Mouse (Mus musculus): Measurements from ENCODE around the gene Txlna.
A peak's percentile ranks its signal among the peaks of the same experiment; 100 is the strongest.

Gene Txlna

DNA sequence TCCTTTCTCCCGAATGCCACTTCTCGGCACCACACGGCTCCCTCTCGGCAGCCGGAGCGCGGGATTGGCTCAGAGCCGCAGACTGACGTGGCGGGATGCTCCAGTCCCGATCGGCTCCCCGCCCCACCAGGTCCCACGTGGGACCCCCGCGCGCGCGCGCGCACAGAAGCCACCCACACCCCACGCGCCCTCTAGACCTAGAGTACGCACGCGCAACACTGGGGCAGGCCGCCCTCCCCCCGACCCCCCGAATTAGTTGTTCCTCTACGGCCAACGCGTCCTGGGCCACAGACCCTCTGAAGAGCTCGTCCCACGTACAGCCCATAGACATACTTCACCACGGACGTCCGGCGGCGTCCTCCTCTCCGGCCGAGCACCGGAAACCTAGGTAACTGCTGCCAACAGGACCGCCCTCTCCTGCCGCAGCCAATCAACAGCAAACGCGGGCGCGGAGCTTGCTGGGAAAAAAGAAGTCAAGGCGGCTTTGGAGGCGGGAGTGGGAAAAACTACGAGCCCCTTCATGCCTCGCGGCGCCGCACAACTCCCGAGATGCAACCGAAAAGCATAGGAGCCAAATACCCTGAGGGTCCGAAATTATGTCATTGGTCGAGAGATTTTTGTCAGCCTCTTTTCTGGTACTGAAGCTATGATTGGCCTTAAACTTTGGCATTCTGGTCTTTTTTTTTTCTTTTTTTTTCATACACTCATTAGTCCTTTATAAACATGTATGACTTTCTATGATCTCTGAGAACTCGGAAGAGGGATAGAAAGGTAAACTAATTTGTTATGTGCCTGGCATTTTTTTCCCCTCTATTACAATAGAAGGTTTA lies at the start of gene Txlna:
Gene Txlna (minus strand): TSS at position 428 of the 830 bp plus-strand sequence.
- peak; percentile 96 for DNase-seq (ENCODE audit: extremely low spot score, low spot score)

GRCm38 (mm10) chr4:129684531-129684930 lies 43.7 kb upstream of the Txlna start:
- DNase-seq (ENCODE audit: extremely low spot score, low spot score), result no peak

- no peak for DNase-seq (ENCODE audit: extremely low spot score, low spot score)
Observed at GRCm38 (mm10) chr4:129683901-129684493, 43.1 kb upstream of the Txlna start.

DNA sequence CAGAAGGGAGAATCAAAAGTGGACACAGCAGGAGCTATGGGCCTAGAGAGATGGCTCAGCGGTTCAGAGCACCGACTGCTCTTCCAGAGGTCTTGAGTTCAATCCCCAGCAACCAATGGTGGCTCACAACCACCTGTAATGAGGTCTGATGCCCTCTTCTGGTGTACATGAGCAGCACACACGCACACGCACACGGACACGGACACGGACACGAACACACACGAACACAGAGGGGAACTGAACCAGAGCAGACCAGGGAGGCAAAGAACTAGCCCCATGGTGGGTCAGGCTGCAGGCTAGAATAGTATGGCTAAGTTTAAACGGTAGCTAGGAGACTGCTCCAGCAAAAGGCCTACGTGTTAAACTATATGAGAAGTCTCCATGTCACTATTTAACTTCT lies 41.0 kb upstream of the Txlna start:
- DNase-seq (ENCODE audit: extremely low spot score, low spot score), result no peak

- no peak for DNase-seq (ENCODE audit: extremely low spot score, low spot score)
Observed at GRCm38 (mm10) chr4:129672878-129673449, 32.1 kb upstream of the Txlna start.

GRCm38 (mm10) chr4:129672083-129672877 lies 31.4 kb upstream of the Txlna start, which contains the start of gene Kpna6:
Gene Kpna6, minus strand, starts transcription at chr4:129672767.
- DNase-seq (ENCODE audit: extremely low spot score, low spot score), result peak; percentile 93

GRCm38 (mm10) chr4:129671491-129672082 lies 30.7 kb upstream of the Txlna start:
- DNase-seq (ENCODE audit: extremely low spot score, low spot score), result peak; percentile 51

- DNase-seq (ENCODE audit: extremely low spot score, low spot score), result no peak
Observed at GRCm38 (mm10) chr4:129662255-129662813, 21.5 kb upstream of the Txlna start.

- DNase-seq (ENCODE audit: extremely low spot score, low spot score), result no peak
Observed at GRCm38 (mm10) chr4:129661584-129661983, 20.7 kb upstream of the Txlna start.

DNA sequence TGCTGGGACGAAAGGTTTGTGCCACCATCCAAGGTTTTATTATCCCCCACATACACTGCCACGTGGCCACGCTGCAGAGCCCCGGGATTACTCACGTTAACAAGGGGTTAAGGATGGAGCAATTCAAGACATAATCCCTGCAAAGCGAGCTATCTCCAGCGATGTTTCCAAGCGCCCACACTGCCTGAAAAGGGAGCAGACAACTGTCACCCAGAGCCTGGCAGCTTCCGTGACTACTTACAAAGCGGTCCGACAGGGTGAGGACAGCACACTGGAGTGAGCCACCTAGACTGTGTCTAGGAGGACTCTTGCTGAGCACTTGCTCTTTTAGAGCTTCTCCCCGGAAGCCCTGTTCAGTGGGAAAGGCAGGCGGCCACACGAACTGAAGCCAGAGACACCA lies 13.9 kb upstream of the Txlna start:
- DNase-seq (ENCODE audit: extremely low spot score, low spot score), result no peak

- DNase-seq (ENCODE audit: extremely low spot score, low spot score), result no peak
Observed at GRCm38 (mm10) chr4:129650359-129650758, 9.5 kb upstream of the Txlna start.

- no peak for DNase-seq (ENCODE audit: extremely low spot score, low spot score)
Observed at GRCm38 (mm10) chr4:129648656-129649055, 7.8 kb upstream of the Txlna start.

- DNase-seq (ENCODE audit: extremely low spot score, low spot score), result no peak
Observed at GRCm38 (mm10) chr4:129645204-129645603, 4.3 kb upstream of the Txlna start.

DNA sequence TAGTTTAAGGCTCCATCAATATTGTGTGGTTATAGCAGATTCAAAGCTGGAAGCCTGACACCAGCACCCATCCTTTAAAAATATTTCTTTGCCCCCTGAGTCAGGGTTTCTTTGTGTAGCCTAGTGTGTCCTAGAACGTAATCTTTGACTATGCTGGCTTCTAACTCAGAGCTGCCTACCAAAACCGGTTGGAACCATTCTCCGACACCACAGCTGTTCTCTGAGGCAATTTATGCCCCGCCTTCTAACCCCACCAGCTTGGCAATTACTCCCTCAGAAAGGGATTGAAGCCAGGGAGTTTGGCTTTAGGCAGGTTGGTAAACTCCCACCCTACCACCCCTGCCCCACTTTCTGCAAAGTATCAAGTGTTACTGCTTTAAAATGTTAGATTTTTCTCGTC lies 891 bp upstream of the Txlna start:
- DNase-seq (ENCODE audit: extremely low spot score, low spot score), result no peak

DNA sequence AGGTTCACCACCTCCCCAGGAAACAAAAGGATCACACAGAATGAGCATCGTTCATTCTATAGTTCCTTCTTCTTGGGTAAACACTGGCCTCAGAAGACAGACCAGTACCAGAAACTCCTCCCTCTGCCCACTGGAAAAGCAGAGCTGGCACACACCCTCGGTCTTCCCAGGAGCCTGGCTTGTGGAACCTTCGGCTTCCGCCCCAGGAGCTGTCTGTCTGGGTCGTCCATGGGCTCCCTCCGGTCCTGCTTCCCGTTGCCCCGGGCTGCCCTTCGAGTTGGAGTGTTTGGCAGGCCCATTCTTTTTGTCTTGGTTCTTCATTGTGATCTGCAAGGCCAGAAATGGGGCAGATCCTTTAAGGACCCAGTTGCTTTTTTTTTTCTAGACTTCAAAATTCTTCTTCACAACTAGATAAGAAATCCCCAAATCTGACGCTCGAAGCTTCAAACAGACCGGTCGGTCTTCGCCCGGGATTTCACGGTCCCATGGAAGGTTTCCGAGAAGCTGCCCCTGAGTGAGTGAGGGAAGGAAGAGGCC lies 696 bp downstream of the Txlna start:
- DNase-seq (ENCODE audit: extremely low spot score, low spot score), result no peak

- DNase-seq (ENCODE audit: extremely low spot score, low spot score), result no peak
Observed at GRCm38 (mm10) chr4:129639221-129639620, 1.6 kb downstream of the Txlna start.

- DNase-seq (ENCODE audit: extremely low spot score, low spot score), result no peak
Observed at GRCm38 (mm10) chr4:129633852-129634251, 7.0 kb downstream of the Txlna start.

- DNase-seq (ENCODE audit: extremely low spot score, low spot score), result no peak
Observed at GRCm38 (mm10) chr4:129631867-129632266, 9.0 kb downstream of the Txlna start.

GRCm38 (mm10) chr4:129630944-129631343 lies 9.9 kb downstream of the Txlna start:
- no peak for DNase-seq (ENCODE audit: extremely low spot score, low spot score)

DNA sequence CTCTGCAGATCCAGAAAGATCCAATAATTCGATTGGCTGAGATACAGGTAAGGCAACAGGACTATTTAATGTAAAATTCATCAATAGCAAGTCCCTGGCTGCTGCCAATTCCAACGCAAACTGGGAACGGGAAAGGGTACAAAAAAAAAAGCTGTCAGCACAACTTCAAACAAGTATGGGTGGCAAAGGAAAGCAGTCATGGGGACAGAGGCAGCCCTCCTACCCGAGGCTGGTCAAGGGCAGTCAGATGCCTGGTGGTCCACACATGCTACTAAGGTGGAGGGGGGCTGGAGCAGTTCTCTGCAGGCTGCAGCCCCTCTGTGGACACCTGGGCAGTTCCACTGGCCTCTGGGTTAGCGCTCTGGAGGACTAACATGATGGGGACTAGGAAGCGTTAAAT lies 14.8 kb downstream of the Txlna start:
- no peak for DNase-seq (ENCODE audit: extremely low spot score, low spot score)

DNA sequence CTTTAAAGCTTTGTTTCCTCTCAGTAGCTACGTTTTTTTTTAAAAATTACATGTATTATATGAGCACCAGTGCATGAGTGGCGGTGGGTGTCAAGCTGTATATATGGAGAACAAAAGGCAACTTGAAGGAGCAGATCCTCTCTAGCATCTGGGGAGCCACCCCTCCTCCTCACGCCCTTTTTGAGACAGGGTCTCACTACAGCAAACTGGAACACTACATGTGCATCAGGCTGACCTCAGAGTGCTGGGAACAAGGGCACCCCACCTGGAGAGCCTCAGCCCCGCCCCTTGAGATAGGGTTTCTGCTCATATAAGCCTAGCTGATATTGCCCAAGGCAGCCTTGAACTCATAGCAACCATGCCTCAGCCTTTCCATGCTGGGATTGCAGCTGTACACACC lies 15.4 kb downstream of the Txlna start:
- DNase-seq (ENCODE audit: extremely low spot score, low spot score), result no peak
